Mouse (Mus musculus) forebrain, embryonic 10.5 days (tissue): ENCODE data around the gene Adad2. TPM values are rescaled to one million over a fixed set of nuclear protein-coding genes. Genes with fewer than 3 reads are reported as not detected.

Source experiments
- DNase-seq: peaks from one replicate; pipeline ENCODE4 v3.0.0-alpha.2; 2017; ENCODE audit warnings: low spot score; ENCODE audit errors: extremely low spot score
- H3K27ac ChIP-seq: fragments of 300-500 bp; sonication (generic); 2 replicates; pipeline ENCODE4 v1.5.1; 2016; ENCODE audit warnings: mild to moderate bottlenecking
- H3K27me3 ChIP-seq: fragments of 300-500 bp; sonication (generic); 2 replicates; pipeline ENCODE4 v1.6.1; 2016; ENCODE audit warnings: mild to moderate bottlenecking; ENCODE audit not compliant: poor library complexity, severe bottlenecking
- H3K36me3 ChIP-seq: fragments of 300-500 bp; sonication (generic); replicated peaks from 2 replicates; pipeline ENCODE4 v1.6.1; 2016; ENCODE audit warnings: mild to moderate bottlenecking, moderate library complexity
- H3K4me1 ChIP-seq: fragments of 300-500 bp; sonication (generic); 2 replicates; pipeline ENCODE4 v1.6.1; 2016
- H3K4me3 ChIP-seq: fragments of 300-500 bp; sonication (generic); 2 replicates; pipeline ENCODE4 v1.5.1; 2016; ENCODE audit warnings: mild to moderate bottlenecking, moderate library complexity
- H3K9me3 ChIP-seq: fragments of 300-500 bp; sonication (generic); 2 replicates; pipeline ENCODE4 v1.6.1; 2016; ENCODE audit warnings: mild to moderate bottlenecking, moderate library complexity
- WGBS: fragments of 180-500 bp; shearing (Covaris S2); methylation state at CpG from one replicate; pipeline ENCODE4 v1.1.7; 2016; 5-methylcytosine and 5-hydroxymethylcytosine counted together
- polyA plus RNA-seq: library from polyadenylated mRNA; unstranded; fragments of >200 nt; fragmentation: Nextera tagmentation; extraction: Ambion mirVana; gene quantifications from 2 replicates; pipeline ENCODE4 v1.2.1, GENCODE M21; 2016

Adad2 gene
- polyA plus RNA-seq = 0.10 and 0.16 TPM in 2 replicates

DNA sequence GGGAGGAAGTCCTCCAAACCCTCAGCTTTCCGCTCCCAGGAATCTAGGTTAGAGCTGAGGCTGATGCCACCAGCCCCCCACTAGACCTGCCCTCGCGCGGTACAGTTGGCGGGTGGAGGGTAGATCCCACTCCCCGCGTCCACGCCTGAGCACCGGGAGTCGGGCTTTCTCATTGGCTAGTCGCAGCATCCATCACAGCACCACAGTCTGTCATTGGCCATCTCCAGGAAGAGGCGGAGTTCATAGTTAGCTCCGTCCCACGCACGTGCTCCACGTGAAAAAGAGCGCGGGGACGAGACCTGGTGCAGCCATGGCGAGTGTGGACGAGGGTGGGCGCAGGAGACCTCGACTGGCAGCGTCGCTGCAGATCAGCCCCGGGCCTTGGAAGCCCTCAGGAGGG, at the start of gene Adad2:
TSS of gene Adad2 (plus strand) at position 277 of the 400 bp plus-strand sequence.
- H3K4me3 ChIP-seq = no peak within 1 kb of the TSS
- H3K4me1 ChIP-seq = peaks cover 9% of the 10 kb centered on the region; the same call in 1 of the 2 replicates
- DNase-seq = no peak
- H3K9me3 ChIP-seq = peaks cover 7% of the 10 kb centered on the region
- H3K27me3 ChIP-seq = peaks cover 7% of the 10 kb centered on the region; the same call in 1 of the 2 replicates
- WGBS = 86% methylated on average over 26 of the region's 26 CpGs
- H3K27ac ChIP-seq = no peak within 1 kb of the TSS
- no peaks in the 10 kb centered on the region for H3K36me3 ChIP-seq

DNA sequence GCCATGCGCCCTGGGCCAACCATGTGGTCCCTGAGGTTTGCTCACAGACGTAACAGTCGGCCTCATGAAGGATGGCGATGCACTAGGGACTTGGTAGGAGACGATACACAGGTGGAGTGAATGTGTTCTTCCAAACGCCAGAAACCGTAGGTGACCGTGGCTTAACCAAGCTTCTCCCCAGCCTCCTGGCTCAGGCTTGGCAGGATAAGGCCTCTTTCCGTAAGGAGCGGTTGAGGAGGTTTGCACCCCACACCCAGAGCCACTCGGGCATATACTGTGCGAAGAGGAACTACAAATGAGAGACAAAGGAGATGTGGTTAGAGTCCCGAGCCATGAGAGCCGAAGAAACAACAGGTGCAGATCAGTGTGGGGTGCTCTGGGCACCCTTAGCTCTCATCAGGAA, 48.7 kb upstream of the Adad2 start:
- H3K36me3 ChIP-seq = peaks cover 69% of the 10 kb centered on the region

DNA sequence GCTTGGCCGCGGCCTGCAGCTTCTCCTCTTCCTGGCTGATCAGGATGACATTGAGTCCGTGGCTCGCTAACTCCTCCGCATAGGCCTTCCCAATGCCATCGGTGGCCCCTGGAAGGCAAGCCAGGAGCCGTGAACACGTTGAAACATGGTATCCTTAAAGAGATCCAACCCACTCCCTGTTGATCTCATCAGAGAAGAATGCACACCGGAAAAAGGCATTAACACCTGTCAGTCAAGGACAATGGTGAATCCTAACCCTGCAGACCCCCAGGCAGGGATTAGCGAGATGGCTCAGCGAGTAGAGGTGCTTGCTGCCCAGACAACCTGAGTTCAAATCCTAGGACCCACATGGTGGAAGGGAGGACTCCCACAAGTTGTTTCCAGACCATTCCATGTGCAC, 46.2 kb upstream of the Adad2 start:
- H3K36me3 ChIP-seq = peaks cover 75% of the 10 kb centered on the region
- no peaks in the 10 kb centered on the region for H3K27me3 ChIP-seq
- no peaks in the 10 kb centered on the region for H3K9me3 ChIP-seq
- peaks cover 9% of the 10 kb centered on the region; the same call in 1 of the 2 replicates for H3K4me1 ChIP-seq
- H3K27ac ChIP-seq = no peak overlapping the region
- DNase-seq = no peak
- no peak overlapping the region for H3K4me3 ChIP-seq
- 84% methylated on average over 11 of the region's 11 CpGs for WGBS

More for the DNA sequence above, 48.7 kb upstream of the Adad2 start:
- H3K4me3 ChIP-seq = no peak overlapping the region
- H3K27ac ChIP-seq = no peak overlapping the region
- no peaks in the 10 kb centered on the region for H3K27me3 ChIP-seq
- no peaks in the 10 kb centered on the region for H3K9me3 ChIP-seq
- 93% methylated on average over 14 of the region's 14 CpGs for WGBS
- no peak for DNase-seq
- H3K4me1 ChIP-seq = peaks cover 5% of the 10 kb centered on the region; the same call in 1 of the 2 replicates

DNA sequence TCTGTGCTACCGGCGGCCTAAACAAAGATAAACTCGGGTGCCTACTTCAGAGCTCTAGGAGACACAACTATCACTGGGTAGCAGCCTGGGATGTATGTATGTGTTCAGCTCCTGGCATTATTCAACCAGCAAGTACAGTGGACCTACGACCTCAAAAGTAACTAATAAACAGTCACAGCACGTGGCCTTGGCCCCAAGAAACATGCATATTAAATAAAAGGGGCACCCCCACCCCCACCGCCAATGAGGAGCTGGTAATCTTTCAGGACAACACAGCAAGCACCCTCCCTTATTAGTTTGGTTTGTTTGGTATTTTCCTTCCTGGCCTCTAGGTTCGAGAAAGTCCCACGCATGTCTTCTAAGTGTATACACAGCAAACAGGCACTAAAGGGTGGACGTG, 44.3 kb upstream of the Adad2 start:
- no peak for DNase-seq

DNA sequence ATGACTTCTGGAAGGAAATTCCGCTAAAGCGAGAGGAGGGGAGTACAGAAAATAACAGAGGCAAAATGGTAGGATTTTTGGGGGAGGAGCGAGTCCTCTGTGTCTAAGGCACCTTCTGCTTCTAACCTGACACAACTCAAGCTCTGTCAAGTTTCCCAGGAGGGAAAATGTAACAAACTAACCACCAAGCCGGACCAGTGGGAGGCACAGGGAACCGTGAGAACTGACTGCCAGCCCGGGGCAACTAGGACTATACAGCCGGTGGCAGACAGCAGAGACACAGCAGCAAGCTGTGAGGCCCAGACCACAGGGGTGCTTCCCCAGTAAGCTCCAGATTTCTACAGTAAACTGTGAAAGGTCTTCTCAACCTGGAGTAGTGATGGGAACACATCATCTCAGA, 43.6 kb upstream of the Adad2 start:
- Histone ChIP-seq H3K36me3 (peaks cover 53% of the 10 kb centered on the region), H3K4me3 (no peak overlapping the region), H3K27ac (no peak overlapping the region), H3K9me3 (no peaks in the 10 kb centered on the region), H3K27me3 (peaks cover 14% of the 10 kb centered on the region), H3K4me1 (peaks cover 22% of the 10 kb centered on the region)
- DNase-seq = no peak
- whole genome bisulfite sequencing = 76% methylated on average over 7 of the region's 7 CpGs

More for the DNA sequence above, 44.3 kb upstream of the Adad2 start:
- Histone ChIP-seq H3K4me1 (peaks cover 15% of the 10 kb centered on the region), H3K27me3 (peaks cover 10% of the 10 kb centered on the region), H3K9me3 (no peaks in the 10 kb centered on the region), H3K4me3 (no peak overlapping the region), H3K27ac (no peak overlapping the region), H3K36me3 (peaks cover 60% of the 10 kb centered on the region)
- WGBS = 90% methylated on average over 9 of the region's 9 CpGs

DNA sequence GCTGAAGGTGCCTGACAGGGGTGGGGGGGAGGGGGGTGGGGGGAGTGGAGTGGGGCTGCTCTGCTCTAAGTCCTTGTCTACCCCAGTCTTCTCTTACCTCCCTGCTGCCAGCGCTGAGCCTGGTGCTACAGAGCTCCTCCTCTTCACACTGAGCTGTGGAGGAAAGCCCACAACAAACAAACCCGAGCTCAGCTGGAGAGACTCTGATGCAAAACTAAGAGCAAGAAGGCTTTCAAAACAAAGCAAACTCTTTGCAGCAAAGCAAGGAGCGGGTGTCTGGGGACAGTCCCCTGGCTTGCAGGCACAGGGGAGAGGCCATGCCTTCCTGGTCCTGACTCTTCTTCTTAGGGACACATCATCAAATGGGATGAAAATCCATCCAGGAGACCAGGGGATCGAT, 42.7 kb upstream of the Adad2 start:
- WGBS = 32% methylated on average over 4 of the region's 4 CpGs
- Histone ChIP-seq H3K9me3 (no peaks in the 10 kb centered on the region), H3K36me3 (peaks cover 44% of the 10 kb centered on the region), H3K27me3 (peaks cover 14% of the 10 kb centered on the region), H3K4me3 (no peak overlapping the region), H3K27ac (no peak overlapping the region), H3K4me1 (peaks cover 31% of the 10 kb centered on the region)
- DNase-seq = no peak

DNA sequence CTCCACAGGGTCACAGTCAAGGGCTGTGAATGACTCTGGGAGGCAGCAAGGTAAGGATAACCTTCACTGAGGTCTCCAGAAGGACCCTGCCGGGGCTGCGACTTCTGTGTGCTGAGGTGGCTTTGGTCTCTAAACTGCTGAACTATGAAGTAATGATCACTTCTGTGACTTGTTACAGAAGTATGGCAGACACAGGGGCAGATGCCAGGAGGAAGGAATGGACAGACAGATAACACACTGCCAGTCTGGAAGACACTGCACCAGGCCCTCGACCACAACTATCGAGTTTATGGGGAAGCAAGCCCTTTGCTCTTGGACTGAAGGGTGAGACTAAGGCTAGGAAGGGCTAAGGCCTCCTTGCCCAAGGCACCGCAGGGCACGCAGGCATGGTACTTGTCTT, 41.4 kb upstream of the Adad2 start:
- Histone ChIP-seq H3K27ac (no peak overlapping the region), H3K9me3 (no peaks in the 10 kb centered on the region), H3K4me3 (no peak overlapping the region), H3K4me1 (peaks cover 37% of the 10 kb centered on the region), H3K27me3 (peaks cover 22% of the 10 kb centered on the region), H3K36me3 (peaks cover 32% of the 10 kb centered on the region)
- 90% methylated on average over 6 of the region's 6 CpGs for WGBS
- DNase-seq = no peak

DNA sequence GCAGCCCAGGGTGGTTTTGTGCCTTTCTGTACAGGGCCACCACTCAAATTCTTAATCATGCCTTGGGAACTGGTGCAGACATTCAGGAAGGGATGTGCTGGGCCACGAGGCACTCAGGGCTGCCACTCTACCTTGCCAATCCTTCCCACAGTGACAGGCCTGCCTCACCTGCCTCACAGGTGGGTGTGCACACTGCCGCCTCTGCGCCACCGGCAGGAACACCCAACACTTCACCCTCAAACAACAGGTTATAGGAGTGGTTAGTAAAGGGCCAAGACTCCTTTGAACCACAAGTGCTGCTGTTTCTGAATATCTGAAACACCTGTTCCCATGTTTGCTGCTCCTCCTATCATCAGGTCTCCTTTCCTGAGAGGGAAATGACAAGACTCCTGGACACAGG, 40.1 kb upstream of the Adad2 start:
- Histone ChIP-seq H3K27ac (no peak overlapping the region), H3K4me3 (no peak overlapping the region), H3K36me3 (peaks cover 19% of the 10 kb centered on the region), H3K4me1 (peaks cover 37% of the 10 kb centered on the region), H3K27me3 (peaks cover 34% of the 10 kb centered on the region), H3K9me3 (no peaks in the 10 kb centered on the region)
- DNase-seq = no peak
- 94% methylated on average over 4 of the region's 4 CpGs for WGBS

DNA sequence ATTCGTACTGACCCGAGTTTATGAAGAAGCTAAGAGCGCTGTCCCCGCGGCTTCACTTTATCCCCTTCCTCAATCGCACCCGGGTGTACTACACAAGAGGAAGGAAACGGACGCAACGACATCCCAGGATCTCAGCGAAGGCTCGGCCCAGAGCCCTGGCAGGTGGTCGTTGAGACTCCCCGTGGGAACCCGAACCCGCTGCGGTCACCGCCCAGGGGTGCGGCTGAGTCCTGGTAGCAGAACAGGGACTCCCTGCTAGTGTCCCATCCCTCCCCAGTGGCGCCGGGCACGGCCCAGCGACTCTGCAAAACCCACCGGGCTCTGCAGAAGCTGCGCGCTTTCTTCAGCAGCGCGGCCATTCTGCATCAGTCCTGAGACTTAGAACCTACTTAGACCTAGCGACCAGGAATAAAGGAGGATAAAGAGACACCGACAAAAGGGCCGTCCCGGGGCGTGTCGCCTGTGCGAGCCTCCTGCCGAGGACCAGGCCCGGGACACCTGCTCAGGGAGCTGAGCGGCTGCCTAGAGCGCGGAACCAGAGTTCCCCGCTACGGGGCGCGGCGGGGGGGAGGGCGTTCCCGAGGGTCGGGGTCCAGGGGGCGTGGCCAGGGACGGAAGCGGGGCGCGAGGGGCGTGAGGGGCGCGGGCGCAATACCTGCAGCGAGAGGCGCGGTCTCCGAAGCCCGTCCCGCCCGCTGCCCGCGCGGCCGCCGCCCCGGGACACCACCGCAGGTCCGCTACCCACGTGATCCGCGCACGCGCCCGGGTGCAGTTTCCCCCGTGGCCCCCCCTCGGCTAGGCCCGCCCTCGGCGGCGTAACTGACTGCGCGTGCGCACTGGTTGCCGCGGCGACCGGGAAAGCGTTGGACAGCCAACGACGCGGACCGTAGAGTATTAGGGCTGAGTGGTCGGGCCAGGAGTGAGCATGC, 37.8 kb upstream of the Adad2 start, which contains the start of the genes Hsdl1 and Dnaaf1:
TSS of gene Hsdl1 (minus strand) at position 747 of the 929 bp plus-strand sequence.
TSS of gene Dnaaf1 (plus strand) at position 799 of the 929 bp plus-strand sequence.
- Histone ChIP-seq H3K27me3 (peaks cover 54% of the 10 kb centered on the region), H3K36me3 (peaks cover 6% of the 10 kb centered on the region; the same call in 1 of the 2 replicates), H3K27ac (peak within 1 kb of the TSS; percentile 93), H3K4me1 (peaks cover 37% of the 10 kb centered on the region), H3K9me3 (no peaks in the 10 kb centered on the region), H3K4me3 (peak within 1 kb of the TSS; percentile 94)
- DNase-seq = peak; percentile 94
- WGBS = under 1% methylated on average over 89 of the region's 97 CpGs

DNA sequence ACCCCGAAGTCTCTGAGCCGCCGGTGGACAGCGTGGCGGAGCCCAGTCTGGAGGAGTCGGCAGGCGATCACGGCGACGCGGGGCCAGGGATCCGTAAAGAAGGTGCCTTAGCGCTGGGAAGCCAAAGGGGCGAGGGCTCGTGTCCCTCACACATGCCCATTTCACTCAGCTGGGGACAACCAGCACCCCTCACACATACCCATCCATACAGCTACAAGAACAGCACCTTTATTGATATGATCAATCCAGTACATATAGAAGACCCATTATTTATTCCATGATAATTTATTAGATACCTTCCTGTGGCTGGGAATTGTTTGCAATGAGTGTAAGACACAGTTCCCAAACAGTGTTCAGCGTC, 37.2 kb upstream of the Adad2 start:
- H3K4me1 ChIP-seq = peaks cover 31% of the 10 kb centered on the region
- H3K27ac ChIP-seq = peak overlapping the region; percentile 93; the same call in 1 of the 2 replicates
- DNase-seq = no peak
- no peaks in the 10 kb centered on the region for H3K9me3 ChIP-seq
- 3% methylated on average over 16 of the region's 16 CpGs for WGBS
- peaks cover 60% of the 10 kb centered on the region for H3K27me3 ChIP-seq
- H3K36me3 ChIP-seq = peaks cover 6% of the 10 kb centered on the region; the same call in 1 of the 2 replicates
- H3K4me3 ChIP-seq = peak overlapping the region; percentile 94

DNA sequence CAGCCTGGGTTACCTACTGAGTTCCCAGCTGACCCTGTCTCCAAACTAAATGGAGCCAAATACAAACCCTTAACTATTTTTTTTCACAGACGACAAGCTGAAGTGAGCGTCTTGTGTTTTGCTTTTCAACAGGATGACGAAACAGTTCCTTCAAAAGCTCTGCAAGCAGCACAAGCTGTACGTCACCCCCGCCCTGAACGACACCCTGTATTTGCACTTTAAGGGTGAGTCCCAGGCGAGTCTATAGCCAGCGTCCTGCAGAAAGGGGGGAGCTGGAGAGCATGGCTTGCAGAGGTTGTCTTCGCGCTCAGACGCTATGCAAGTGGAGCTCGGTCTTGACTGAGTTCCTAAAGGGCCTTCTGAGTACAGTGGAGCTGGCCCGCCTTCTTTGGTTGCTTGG, 33.5 kb upstream of the Adad2 start:
- peaks cover 46% of the 10 kb centered on the region for H3K27me3 ChIP-seq
- DNase-seq = no peak

DNA sequence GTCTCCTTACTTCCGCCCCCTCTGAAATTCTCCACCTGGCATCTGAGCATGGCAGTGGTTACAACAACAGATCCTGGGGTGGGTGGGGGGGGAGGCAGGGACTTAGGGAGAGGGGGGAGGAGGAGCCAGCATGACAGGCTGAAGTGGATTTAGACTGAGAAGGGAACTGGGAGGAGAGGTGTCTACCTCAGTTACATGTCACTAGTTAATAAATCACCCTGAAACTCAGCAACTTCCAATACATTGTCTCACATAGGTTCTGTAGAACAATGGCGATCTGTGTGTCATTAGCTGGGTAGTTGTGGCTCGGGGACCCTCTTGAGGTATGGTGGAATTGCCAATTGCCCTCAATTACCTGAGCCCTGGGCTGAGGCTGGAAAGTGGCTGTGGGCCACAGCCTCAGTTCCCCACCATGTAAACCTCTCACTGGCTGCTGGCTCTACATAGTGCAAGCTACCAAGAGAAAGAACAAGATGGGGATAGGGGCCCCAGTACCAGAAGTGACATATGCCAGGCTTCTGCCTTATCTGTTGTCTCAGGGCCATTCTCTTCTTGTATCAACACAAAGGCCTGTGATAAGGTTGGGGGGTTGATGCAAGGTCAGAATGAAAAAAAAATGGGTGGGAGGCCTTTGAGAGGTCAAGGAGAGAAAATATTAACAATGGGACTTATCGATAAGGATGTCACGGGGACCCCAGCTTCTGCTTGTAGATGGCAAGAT, 31.9 kb upstream of the Adad2 start:
- H3K4me3 ChIP-seq = no peak overlapping the region
- H3K4me1 ChIP-seq = peaks cover 4% of the 10 kb centered on the region; the same call in 1 of the 2 replicates
- WGBS = 91% methylated on average over 5 of the region's 5 CpGs
- H3K27me3 ChIP-seq = peaks cover 46% of the 10 kb centered on the region
- H3K27ac ChIP-seq = no peak overlapping the region
- no peaks in the 10 kb centered on the region for H3K36me3 ChIP-seq
- no peaks in the 10 kb centered on the region for H3K9me3 ChIP-seq
- no peak for DNase-seq

More for the DNA sequence above, 33.5 kb upstream of the Adad2 start:
- no peaks in the 10 kb centered on the region for H3K9me3 ChIP-seq
- H3K4me3 ChIP-seq = no peak overlapping the region
- H3K4me1 ChIP-seq = peaks cover 17% of the 10 kb centered on the region
- H3K36me3 ChIP-seq = no peaks in the 10 kb centered on the region
- H3K27ac ChIP-seq = no peak overlapping the region
- 48% methylated on average over 13 of the region's 13 CpGs for WGBS
